Mouse (Mus musculus): Measurements from ENCODE around the gene Dysf. TPM values are rescaled to one million over a fixed set of nuclear protein-coding genes. Genes with fewer than 3 reads are reported as not detected.

Dysf gene
- polyA plus RNA-seq, 1 experiment from 2014 or later = 1.7 TPM

DNA sequence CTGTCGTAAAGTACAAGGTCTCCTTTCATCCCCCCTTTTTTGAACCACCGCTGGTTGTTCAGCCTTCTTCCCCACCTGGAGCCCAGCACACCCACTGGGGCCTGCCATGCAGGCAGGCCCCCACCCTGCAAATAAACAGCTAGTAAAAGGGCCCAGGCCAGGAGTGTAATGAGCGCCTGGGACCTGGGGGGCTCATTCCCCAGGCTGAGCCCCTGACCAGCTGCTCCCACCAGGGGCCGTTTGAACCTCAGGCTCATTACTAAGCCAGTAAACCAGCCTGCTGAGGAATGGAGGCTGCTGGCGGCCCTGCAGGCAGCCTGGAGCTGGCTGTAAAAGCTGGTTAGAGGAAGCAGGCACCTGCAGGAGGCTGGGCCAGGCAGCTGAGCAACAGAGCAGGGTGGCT, 189.4 kb downstream of the Dysf start:
- Histone ChIP-seq H3K27me3 (replicated peaks; ENCODE audit: control insufficient read depth, insufficient read depth, low read length) (no peaks in the 10 kb centered on the region), H3K4me1 (replicated peaks; ENCODE audit: control insufficient read depth, insufficient read depth, low read length) (no peaks in the 10 kb centered on the region), H3K36me3 (ENCODE audit: control insufficient read depth, insufficient read depth) (no peaks in the 10 kb centered on the region), H3K4me3 (replicated peaks; ENCODE audit: low read length) (no peak overlapping the region), H3K27ac (ENCODE audit: low read length) (no peak overlapping the region), H3K9ac (replicated peaks; ENCODE audit: low read depth, low read length) (no peak overlapping the region), H3K4me2 (ENCODE audit: low read length) (no peak overlapping the region), H3K9me3 (ENCODE audit: control insufficient read depth, low read length) (no peaks in the 10 kb centered on the region)
- no peak for ATAC-seq
- 34% methylated on average over 5 of the region's 5 CpGs for WGBS

DNA sequence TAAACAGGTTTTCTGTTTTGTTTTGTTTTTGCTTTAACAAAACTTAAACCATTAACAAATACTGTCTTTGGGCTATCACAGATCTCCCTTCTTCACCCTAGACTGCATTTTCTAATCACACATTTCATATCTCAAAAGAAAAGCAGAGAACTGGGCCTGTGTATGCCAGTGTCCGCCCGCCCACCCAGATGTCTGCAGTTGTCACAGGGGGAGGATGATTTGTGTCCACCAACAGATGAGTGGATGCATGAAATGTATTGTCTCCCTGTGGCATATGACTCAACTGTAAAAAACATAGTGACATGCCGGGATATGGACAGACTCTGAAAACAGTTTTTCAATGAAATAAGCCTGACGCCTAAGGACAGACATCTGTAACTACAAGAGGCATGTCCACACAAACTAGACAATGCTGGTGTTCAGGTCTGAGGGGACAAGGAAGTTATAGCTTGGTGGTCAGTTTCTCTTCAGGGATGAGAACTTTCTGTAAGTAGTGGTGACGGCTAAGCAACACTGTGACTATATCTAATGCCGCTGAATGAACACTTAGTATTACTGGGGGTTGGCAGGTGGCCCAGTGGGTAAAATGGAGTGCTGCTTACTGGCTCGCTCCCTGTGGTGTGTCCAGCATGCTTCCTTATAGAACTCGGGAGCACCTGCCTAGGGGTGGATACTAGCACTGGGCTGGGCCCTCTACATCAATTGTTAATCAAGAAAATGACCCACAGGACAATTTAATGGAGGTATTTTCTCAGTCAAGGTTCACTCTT, 193.5 kb downstream of the Dysf start:
- Histone ChIP-seq H3K4me3 (replicated peaks; ENCODE audit: low read length) (no peak overlapping the region), H3K9ac (replicated peaks; ENCODE audit: low read depth, low read length) (no peak overlapping the region), H3K4me1 (replicated peaks; ENCODE audit: control insufficient read depth, insufficient read depth, low read length) (no peaks in the 10 kb centered on the region), H3K27me3 (replicated peaks; ENCODE audit: control insufficient read depth, insufficient read depth, low read length) (no peaks in the 10 kb centered on the region), H3K36me3 (ENCODE audit: control insufficient read depth, insufficient read depth) (no peaks in the 10 kb centered on the region), H3K9me3 (ENCODE audit: control insufficient read depth, low read length) (no peaks in the 10 kb centered on the region), H3K4me2 (ENCODE audit: low read length) (no peak overlapping the region), H3K27ac (ENCODE audit: low read length) (no peak overlapping the region)
- ATAC-seq = no peak
- 80% methylated on average over 8 of the region's 8 CpGs for WGBS

DNA sequence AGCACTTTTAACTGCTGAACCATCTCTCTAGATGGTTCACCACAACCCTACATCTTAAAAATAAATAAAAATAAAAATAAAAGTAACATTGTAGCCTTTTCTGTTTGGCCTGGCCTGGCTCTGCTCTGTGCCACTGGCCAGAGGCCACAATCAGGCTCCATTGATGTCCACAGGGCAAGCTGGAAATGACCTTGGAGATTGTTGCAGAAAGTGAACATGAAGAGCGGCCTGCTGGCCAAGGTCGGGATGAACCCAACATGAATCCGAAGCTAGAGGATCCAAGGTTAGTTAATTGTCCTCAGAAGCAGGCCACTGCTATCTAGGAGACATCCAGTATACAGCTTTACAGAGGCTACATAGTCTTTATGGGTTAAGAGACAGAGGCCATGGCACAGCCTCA, 197.2 kb downstream of the Dysf start:
- Histone ChIP-seq H3K4me3 (replicated peaks; ENCODE audit: low read length) (no peak overlapping the region), H3K9me3 (ENCODE audit: control insufficient read depth, low read length) (no peaks in the 10 kb centered on the region), H3K27ac (ENCODE audit: low read length) (no peak overlapping the region), H3K9ac (replicated peaks; ENCODE audit: low read depth, low read length) (no peak overlapping the region), H3K4me1 (replicated peaks; ENCODE audit: control insufficient read depth, insufficient read depth, low read length) (0 out of 2 replicates have a peak, but pooled peaks cover 2% of the 10 kb centered on the region), H3K36me3 (ENCODE audit: control insufficient read depth, insufficient read depth) (no peaks in the 10 kb centered on the region), H3K27me3 (replicated peaks; ENCODE audit: control insufficient read depth, insufficient read depth, low read length) (no peaks in the 10 kb centered on the region), H3K4me2 (ENCODE audit: low read length) (no peak overlapping the region)
- no peak for ATAC-seq
- WGBS = 92% methylated on average over 3 of the region's 3 CpGs

DNA sequence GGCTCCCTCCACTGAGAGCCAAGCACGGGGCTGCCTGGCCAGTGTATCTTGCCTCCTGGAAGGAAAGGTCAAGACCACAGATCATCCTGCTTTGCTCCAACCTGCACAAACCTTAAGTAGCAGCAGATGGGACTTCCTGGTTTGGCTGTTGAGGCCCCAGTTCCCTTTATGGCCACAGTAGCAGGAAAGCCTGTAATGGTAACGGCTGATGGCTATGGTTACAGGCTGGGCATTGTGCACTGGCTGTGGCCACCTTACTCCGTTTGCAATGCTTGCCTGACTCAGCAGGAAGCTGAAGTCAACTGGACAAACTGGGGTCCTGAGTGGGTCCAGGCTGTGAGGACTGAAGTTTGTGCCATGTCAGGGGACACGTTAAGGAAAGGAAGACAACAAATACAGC, 200.2 kb downstream of the Dysf start:
- no peaks in the 10 kb centered on the region for H3K27me3 ChIP-seq (replicated peaks; ENCODE audit: control insufficient read depth, insufficient read depth, low read length)
- H3K36me3 ChIP-seq (ENCODE audit: control insufficient read depth, insufficient read depth) = no peaks in the 10 kb centered on the region
- H3K4me1 ChIP-seq (replicated peaks; ENCODE audit: control insufficient read depth, insufficient read depth, low read length) = 0 out of 2 replicates have a peak, but pooled peaks cover 2% of the 10 kb centered on the region
- ATAC-seq = no peak
- 84% methylated on average over 4 of the region's 4 CpGs for WGBS
- no peak overlapping the region for H3K4me3 ChIP-seq (replicated peaks; ENCODE audit: low read length)
- H3K9me3 ChIP-seq (ENCODE audit: control insufficient read depth, low read length) = no peaks in the 10 kb centered on the region
- no peak overlapping the region for H3K9ac ChIP-seq (replicated peaks; ENCODE audit: low read depth, low read length)
- no peak overlapping the region for H3K27ac ChIP-seq (ENCODE audit: low read length)
- no peak overlapping the region for H3K4me2 ChIP-seq (ENCODE audit: low read length)

DNA sequence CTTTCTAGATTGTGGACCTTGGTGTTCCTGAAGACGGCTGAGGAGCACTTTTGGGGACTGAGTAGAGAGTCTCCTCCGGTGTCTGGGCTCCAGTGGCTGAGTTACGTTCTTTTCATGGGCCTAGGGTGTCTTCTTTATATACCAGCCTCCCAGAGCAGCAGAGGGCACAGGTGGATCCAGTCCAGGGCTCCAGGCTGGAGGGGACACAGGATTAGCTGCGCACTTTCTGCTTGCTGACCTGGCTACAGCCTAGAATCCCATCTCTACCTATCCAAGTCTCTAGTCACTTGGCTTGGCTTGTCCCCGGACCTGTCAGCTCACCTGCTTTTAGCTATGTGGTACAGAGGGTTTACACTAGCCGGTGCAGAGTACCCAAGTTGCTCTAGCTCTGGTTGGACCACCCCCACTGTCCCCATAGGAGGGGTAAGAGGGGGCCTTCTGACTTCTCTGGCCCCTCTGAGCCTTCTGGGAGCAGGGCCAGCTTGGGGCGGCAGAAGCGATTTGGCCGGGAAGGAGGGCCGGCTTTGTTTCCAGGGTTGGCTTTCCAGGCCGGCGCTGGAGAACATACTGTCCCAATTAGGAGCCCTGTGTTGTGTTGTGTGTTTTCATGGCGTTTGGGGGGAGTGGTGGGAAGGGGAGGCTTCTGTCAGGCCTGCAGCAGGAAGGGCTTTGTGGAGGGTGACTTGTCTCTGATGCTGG, 201.5 kb downstream of the Dysf start:
- no peaks in the 10 kb centered on the region for H3K27me3 ChIP-seq (replicated peaks; ENCODE audit: control insufficient read depth, insufficient read depth, low read length)
- H3K9me3 ChIP-seq (ENCODE audit: control insufficient read depth, low read length) = no peaks in the 10 kb centered on the region
- ATAC-seq = no peak
- no peak overlapping the region for H3K4me3 ChIP-seq (replicated peaks; ENCODE audit: low read length)
- H3K27ac ChIP-seq (ENCODE audit: low read length) = no peak overlapping the region
- H3K4me1 ChIP-seq (replicated peaks; ENCODE audit: control insufficient read depth, insufficient read depth, low read length) = 0 out of 2 replicates have a peak, but pooled peaks cover 2% of the 10 kb centered on the region
- WGBS = 70% methylated on average over 13 of the region's 13 CpGs
- no peaks in the 10 kb centered on the region for H3K36me3 ChIP-seq (ENCODE audit: control insufficient read depth, insufficient read depth)
- H3K9ac ChIP-seq (replicated peaks; ENCODE audit: low read depth, low read length) = no peak overlapping the region
- no peak overlapping the region for H3K4me2 ChIP-seq (ENCODE audit: low read length)

DNA sequence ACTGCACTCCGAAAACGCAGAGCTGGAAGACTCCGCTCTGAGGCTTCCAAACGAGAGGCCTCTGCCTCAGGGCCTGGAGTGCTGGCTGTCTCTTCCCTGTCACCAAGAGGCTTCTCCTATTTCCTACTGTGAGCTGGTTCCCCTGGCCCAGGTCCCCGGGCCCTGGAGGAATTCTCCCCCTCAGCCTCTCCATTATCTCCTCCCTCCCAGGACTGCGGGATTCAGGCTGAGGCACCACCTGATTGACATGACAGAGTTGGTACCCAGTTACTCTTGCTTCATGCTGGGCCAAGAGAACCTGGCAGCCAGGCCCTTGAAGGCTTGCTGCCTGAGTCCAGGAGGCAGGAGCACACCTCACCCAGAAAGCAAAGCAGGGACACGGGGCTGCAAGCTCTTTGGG, 203.1 kb downstream of the Dysf start:
- no peak overlapping the region for H3K9ac ChIP-seq (replicated peaks; ENCODE audit: low read depth, low read length)
- no peak overlapping the region for H3K4me2 ChIP-seq (ENCODE audit: low read length)
- no peaks in the 10 kb centered on the region for H3K36me3 ChIP-seq (ENCODE audit: control insufficient read depth, insufficient read depth)
- 72% methylated on average over 7 of the region's 7 CpGs for WGBS
- no peaks in the 10 kb centered on the region for H3K9me3 ChIP-seq (ENCODE audit: control insufficient read depth, low read length)
- 0 out of 2 replicates have a peak, but pooled peaks cover 2% of the 10 kb centered on the region for H3K4me1 ChIP-seq (replicated peaks; ENCODE audit: control insufficient read depth, insufficient read depth, low read length)
- ATAC-seq = no peak
- H3K4me3 ChIP-seq (replicated peaks; ENCODE audit: low read length) = no peak overlapping the region
- H3K27ac ChIP-seq (ENCODE audit: low read length) = no peak overlapping the region
- no peaks in the 10 kb centered on the region for H3K27me3 ChIP-seq (replicated peaks; ENCODE audit: control insufficient read depth, insufficient read depth, low read length)

DNA sequence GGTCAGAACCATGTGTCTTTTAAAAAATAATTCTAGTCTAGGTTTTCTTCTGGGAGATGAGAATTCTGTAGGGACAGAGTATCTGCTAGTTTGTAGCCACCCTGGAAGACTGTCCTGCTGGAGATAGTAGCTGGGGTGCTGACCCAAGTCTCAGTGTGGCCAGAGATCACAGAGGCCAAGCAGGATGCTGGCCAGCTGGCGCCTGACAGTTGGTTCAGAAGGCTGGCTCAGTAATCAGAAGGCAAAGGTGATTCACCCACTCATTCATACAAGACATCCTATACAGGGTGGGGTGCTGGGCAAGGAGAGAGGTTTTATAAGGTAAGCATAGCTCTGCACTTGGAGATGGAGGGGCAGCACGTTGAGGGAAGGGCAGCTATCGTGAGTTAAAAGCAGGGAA, 204.7 kb downstream of the Dysf start:
- Histone ChIP-seq H3K27ac (ENCODE audit: low read length) (no peak overlapping the region), H3K4me3 (replicated peaks; ENCODE audit: low read length) (no peak overlapping the region), H3K4me1 (replicated peaks; ENCODE audit: control insufficient read depth, insufficient read depth, low read length) (0 out of 2 replicates have a peak, but pooled peaks cover 2% of the 10 kb centered on the region), H3K36me3 (ENCODE audit: control insufficient read depth, insufficient read depth) (no peaks in the 10 kb centered on the region), H3K9me3 (ENCODE audit: control insufficient read depth, low read length) (no peaks in the 10 kb centered on the region), H3K9ac (replicated peaks; ENCODE audit: low read depth, low read length) (no peak overlapping the region), H3K27me3 (replicated peaks; ENCODE audit: control insufficient read depth, insufficient read depth, low read length) (no peaks in the 10 kb centered on the region), H3K4me2 (ENCODE audit: low read length) (no peak overlapping the region)
- ATAC-seq = no peak
- WGBS = 72% methylated on average over 3 of the region's 3 CpGs

DNA sequence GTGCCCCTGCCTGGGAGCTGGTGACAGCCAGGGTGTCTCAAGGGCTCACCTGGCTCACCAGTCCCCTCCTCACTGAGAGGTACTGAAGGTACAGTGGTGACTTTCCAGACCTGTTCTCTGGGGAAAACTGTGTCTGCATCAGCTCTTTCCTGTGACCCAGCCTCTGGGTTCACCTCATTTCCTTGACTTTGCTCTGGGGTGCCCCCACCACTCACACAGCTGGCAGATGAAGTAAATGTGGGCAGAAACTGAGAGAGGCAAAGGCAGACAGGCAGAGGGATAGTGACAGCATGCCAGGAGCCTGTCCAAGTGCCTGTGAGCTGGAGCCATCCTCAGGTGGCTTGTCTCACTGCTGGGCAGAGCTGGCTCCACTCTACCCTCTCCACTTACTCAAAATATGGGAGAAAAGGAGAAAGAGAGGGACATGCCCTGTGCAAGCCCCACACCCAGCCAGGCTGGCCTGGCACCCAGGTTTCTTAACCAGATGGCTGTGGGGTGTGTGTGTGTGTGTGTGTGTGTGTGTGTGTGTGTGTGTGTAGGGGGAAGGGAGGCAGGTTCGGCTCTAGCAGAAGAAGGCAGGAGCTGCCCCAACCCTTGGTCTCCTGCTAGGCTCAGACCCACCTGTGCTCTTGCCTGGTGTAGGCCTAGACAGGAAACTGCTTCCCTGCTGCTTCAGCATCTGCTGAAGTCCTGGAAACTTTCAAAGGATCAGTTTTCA, 209.0 kb downstream of the Dysf start:
- ATAC-seq = no peak
- 22% methylated on average over 1 of the region's 1 CpGs for WGBS
- H3K27ac ChIP-seq (ENCODE audit: low read length) = no peak overlapping the region
- H3K4me1 ChIP-seq (replicated peaks; ENCODE audit: control insufficient read depth, insufficient read depth, low read length) = no peaks in the 10 kb centered on the region
- H3K4me3 ChIP-seq (replicated peaks; ENCODE audit: low read length) = no peak overlapping the region
- no peak overlapping the region for H3K4me2 ChIP-seq (ENCODE audit: low read length)
- H3K9me3 ChIP-seq (ENCODE audit: control insufficient read depth, low read length) = no peaks in the 10 kb centered on the region
- H3K9ac ChIP-seq (replicated peaks; ENCODE audit: low read depth, low read length) = no peak overlapping the region
- H3K27me3 ChIP-seq (replicated peaks; ENCODE audit: control insufficient read depth, insufficient read depth, low read length) = no peaks in the 10 kb centered on the region
- no peaks in the 10 kb centered on the region for H3K36me3 ChIP-seq (ENCODE audit: control insufficient read depth, insufficient read depth)

DNA sequence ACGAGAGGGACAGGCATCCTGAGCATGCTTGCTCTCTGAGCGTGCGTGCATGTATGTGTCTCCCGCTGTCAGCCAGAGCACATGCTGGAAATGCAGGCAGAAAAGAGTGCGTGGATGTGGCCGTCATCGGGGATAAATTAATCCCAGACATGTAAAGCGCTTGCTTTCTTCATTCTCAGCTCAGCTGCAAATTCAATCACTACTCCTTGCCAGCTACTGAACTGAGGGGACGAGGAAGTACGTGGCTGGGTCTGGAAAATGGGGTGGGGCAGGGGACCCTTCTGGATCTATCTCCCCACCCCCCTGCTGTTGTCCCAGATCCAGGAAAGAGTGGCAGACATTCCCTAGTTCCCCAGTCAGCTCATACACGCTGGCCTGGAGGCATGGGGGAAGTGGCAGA, 210.7 kb downstream of the Dysf start:
- Histone ChIP-seq H3K27ac (ENCODE audit: low read length) (no peak overlapping the region), H3K9me3 (ENCODE audit: control insufficient read depth, low read length) (no peaks in the 10 kb centered on the region), H3K4me3 (replicated peaks; ENCODE audit: low read length) (no peak overlapping the region), H3K4me2 (ENCODE audit: low read length) (no peak overlapping the region), H3K36me3 (ENCODE audit: control insufficient read depth, insufficient read depth) (no peaks in the 10 kb centered on the region), H3K4me1 (replicated peaks; ENCODE audit: control insufficient read depth, insufficient read depth, low read length) (no peaks in the 10 kb centered on the region), H3K9ac (replicated peaks; ENCODE audit: low read depth, low read length) (no peak overlapping the region), H3K27me3 (replicated peaks; ENCODE audit: control insufficient read depth, insufficient read depth, low read length) (no peaks in the 10 kb centered on the region)
- no peak for ATAC-seq
- 75% methylated on average over 11 of the region's 11 CpGs for WGBS
